Comparison of ENCODE assay signal across 8 mouse cellular contexts in genomic region chr2:33468466-33469097, GRCm38 (mm10). TPM values are rescaled to one million over a fixed set of nuclear protein-coding genes. Genes with fewer than 3 reads are reported as not detected.
DNase-seq lines count a peak whose midpoint lies in the region; ATAC-seq lines count a peak whose summit lies in the region.

TSS of gene Zbtb43 (minus strand) at chr2:33468559.

- H3K36me3 ChIP-seq in megakaryocyte, embryonic 14.5 days (replicated peaks; ENCODE audit: low read length): peaks cover 24% of the 10 kb centered on the region

- peak within 1 kb of the TSS; percentile 98 for H3K4me3 ChIP-seq in megakaryocyte, embryonic 14.5 days (replicated peaks)

- peaks cover 17% of the 10 kb centered on the region for H3K27me3 ChIP-seq in megakaryocyte, embryonic 14.5 days (replicated peaks)

- peak; percentile 91 for ATAC-seq in common myeloid progenitor, adult 5-6 weeks (replicated peaks; ENCODE audit: low read depth, poor library complexity, severe bottlenecking)

- DNase-seq in ZHBTc4 (ENCODE audit: low read depth, low spot score): peak; percentile 97
- DNase-seq in gastrocnemius, adult 8-10 months (ENCODE audit: low spot score in 2 of 2): peak; percentile 89 to 93
- DNase-seq in hindlimb bud, embryonic 11.5 days (ENCODE audit: extremely low spot score, low read depth, low spot score): peak; percentile 90
- DNase-seq in left cerebral cortex, adult 8-10 months (ENCODE audit: low spot score in 2 of 2): peak; percentile 87 to 93
- peak; percentile 96 to 98 for DNase-seq in right cerebral cortex, postnatal 10 days (ENCODE audit: low spot score in 2 of 2)
- peak; percentile 92 for DNase-seq in urinary bladder, postnatal 25 days (ENCODE audit: low spot score)

- H3K9me3 ChIP-seq in megakaryocyte, embryonic 14.5 days: peaks cover 16% of the 10 kb centered on the region

- H3K4me1 ChIP-seq in megakaryocyte, embryonic 14.5 days: peaks cover 33% of the 10 kb centered on the region

RNA-seq across cellular contexts. Expression of gene Zbtb43, which starts in this region (rescaled TPM):
- 9.0 and 18.2 TPM in 2 replicates for total RNA-seq in common myeloid progenitor, adult 5-6 weeks (2017)
- total RNA-seq in gastrocnemius, adult 8-10 months (2022): 10 to 100 TPM; 10.1 to 13.6 (median 12.1) TPM
- 10 to 100 TPM; 23.9 to 30.4 (median 29.1) TPM for total RNA-seq in left cerebral cortex, adult 8-10 months (2022)
- polyA plus RNA-seq in megakaryocyte, embryonic 14.5 days (2012; ENCODE audit: insufficient read depth, low replicate concordance): 1.7 TPM in 1 of 2 replicates, not detected in the other

Comparison
In these comparisons a context has a peak if more than half of its experiments do, and no peak if none do; other contexts are left out.
1. Peak in every context shown above with its lines: DNase-seq, ATAC-seq and H3K4me3 ChIP-seq.